Mouse (Mus musculus): Measurements from ENCODE around the gene Fh1. TPM values are rescaled to one million over a fixed set of nuclear protein-coding genes. Genes with fewer than 3 reads are reported as not detected.

Gene Fh1
- polyA plus RNA-seq, 1 experiment from 2014 or later = 107 TPM

- peaks cover 63% of the 10 kb centered on the region for H3K36me3 ChIP-seq (ENCODE audit: control insufficient read depth, insufficient read depth, low read length)
- ATAC-seq = no peak
- 71% methylated on average over 6 of the region's 6 CpGs for WGBS
- no peaks in the 10 kb centered on the region for H3K27me3 ChIP-seq (replicated peaks; ENCODE audit: control insufficient read depth, insufficient read depth, low read length)
- peak; percentile 56 for DNase-seq (ENCODE audit: low spot score)
- no peak overlapping the region for H3K9ac ChIP-seq (ENCODE audit: low read length)
- no peak overlapping the region for H3K4me3 ChIP-seq (ENCODE audit: low read depth, low read length)
- no peaks in the 10 kb centered on the region for H3K4me1 ChIP-seq (ENCODE audit: control insufficient read depth, insufficient read depth, low read length)
- no peak overlapping the region for H3K27ac ChIP-seq (ENCODE audit: low read depth, low read length)
- no peaks in the 10 kb centered on the region for H3K9me3 ChIP-seq (replicated peaks; ENCODE audit: control insufficient read depth, low read length)
- no peak overlapping the region for H3K4me2 ChIP-seq (ENCODE audit: low read length)
These were observed 22.0 kb downstream of the Fh1 start for GRCm38 (mm10) chr1:175603390-175603789.

DNA sequence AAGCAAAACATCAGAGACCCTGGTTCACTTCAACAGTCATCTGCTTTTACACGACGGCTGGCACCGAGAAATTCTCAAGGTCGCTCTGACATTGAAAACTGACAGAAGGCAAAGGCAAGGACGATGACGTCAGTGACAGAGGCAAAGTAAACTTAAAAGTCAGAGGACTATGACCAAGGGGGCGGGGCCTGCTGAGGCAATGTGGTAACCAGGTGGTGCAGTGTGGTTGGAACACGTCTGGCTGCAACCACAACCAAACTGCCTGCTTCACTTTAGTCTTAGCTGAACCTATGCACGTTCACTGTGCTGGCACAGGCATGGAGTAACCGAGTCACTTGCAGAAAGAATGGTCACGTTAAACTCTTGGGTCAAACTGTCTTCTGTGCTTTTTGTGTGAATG lies 23.2 kb downstream of the Fh1 start:
- no peaks in the 10 kb centered on the region for H3K9me3 ChIP-seq (replicated peaks; ENCODE audit: control insufficient read depth, low read length)
- no peaks in the 10 kb centered on the region for H3K4me1 ChIP-seq (ENCODE audit: control insufficient read depth, insufficient read depth, low read length)
- 93% methylated on average over 11 of the region's 11 CpGs for WGBS
- DNase-seq (ENCODE audit: low spot score) (no peak), ATAC-seq (no peak)
- peaks cover 52% of the 10 kb centered on the region for H3K36me3 ChIP-seq (ENCODE audit: control insufficient read depth, insufficient read depth, low read length)
- H3K9ac ChIP-seq (ENCODE audit: low read length) = no peak overlapping the region
- H3K4me2 ChIP-seq (ENCODE audit: low read length) = no peak overlapping the region
- H3K27ac ChIP-seq (ENCODE audit: low read depth, low read length) = no peak overlapping the region
- no peak overlapping the region for H3K4me3 ChIP-seq (ENCODE audit: low read depth, low read length)
- no peaks in the 10 kb centered on the region for H3K27me3 ChIP-seq (replicated peaks; ENCODE audit: control insufficient read depth, insufficient read depth, low read length)

- no peak for DNase-seq (ENCODE audit: low spot score)
These were observed 32.6 kb downstream of the Fh1 start for GRCm38 (mm10) chr1:175592832-175593231.

DNA sequence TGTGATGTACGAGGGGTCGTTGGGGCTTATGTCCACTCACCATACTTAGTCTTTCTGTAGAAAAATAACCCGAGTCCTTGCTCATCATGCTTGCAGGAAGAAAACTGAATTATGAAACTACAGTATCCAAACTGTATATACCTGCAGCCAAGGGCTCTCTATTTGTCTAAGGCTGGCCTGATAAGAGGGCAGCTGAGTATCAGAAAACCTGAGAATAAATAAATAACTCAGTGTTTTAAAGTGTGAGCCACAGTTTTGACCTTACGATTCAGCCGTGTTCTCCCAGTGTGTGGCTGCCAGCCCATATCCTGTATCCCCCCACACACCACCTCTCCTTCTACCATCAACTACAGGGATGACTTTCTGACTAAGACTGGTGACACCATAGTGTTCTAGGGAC lies 38.8 kb downstream of the Fh1 start:
- no peak for ATAC-seq
- Histone ChIP-seq H3K4me3 (ENCODE audit: low read depth, low read length) (no peak overlapping the region), H3K27me3 (replicated peaks; ENCODE audit: control insufficient read depth, insufficient read depth, low read length) (no peaks in the 10 kb centered on the region), H3K27ac (ENCODE audit: low read depth, low read length) (no peak overlapping the region), H3K36me3 (ENCODE audit: control insufficient read depth, insufficient read depth, low read length) (no peaks in the 10 kb centered on the region), H3K4me1 (ENCODE audit: control insufficient read depth, insufficient read depth, low read length) (no peaks in the 10 kb centered on the region), H3K4me2 (ENCODE audit: low read length) (no peak overlapping the region), H3K9ac (ENCODE audit: low read length) (no peak overlapping the region), H3K9me3 (replicated peaks; ENCODE audit: control insufficient read depth, low read length) (no peaks in the 10 kb centered on the region)
- no peak for DNase-seq (ENCODE audit: low spot score)
- WGBS = 90% methylated on average over 5 of the region's 5 CpGs

More at GRCm38 (mm10) chr1:175592832-175593231, 32.6 kb downstream of the Fh1 start:
- Histone ChIP-seq H3K4me2 (ENCODE audit: low read length) (no peak overlapping the region), H3K27me3 (replicated peaks; ENCODE audit: control insufficient read depth, insufficient read depth, low read length) (no peaks in the 10 kb centered on the region), H3K9ac (ENCODE audit: low read length) (no peak overlapping the region), H3K4me1 (ENCODE audit: control insufficient read depth, insufficient read depth, low read length) (no peaks in the 10 kb centered on the region), H3K9me3 (replicated peaks; ENCODE audit: control insufficient read depth, low read length) (no peaks in the 10 kb centered on the region), H3K36me3 (ENCODE audit: control insufficient read depth, insufficient read depth, low read length) (no peaks in the 10 kb centered on the region), H3K27ac (ENCODE audit: low read depth, low read length) (no peak overlapping the region), H3K4me3 (ENCODE audit: low read depth, low read length) (no peak overlapping the region)
- 96% methylated on average over 1 of the region's 1 CpGs for WGBS
- ATAC-seq = no peak

- H3K4me1 ChIP-seq (ENCODE audit: control insufficient read depth, insufficient read depth, low read length) = no peaks in the 10 kb centered on the region
- 75% methylated on average over 2 of the region's 2 CpGs for WGBS
- H3K4me3 ChIP-seq (ENCODE audit: low read depth, low read length) = no peak overlapping the region
- no peaks in the 10 kb centered on the region for H3K27me3 ChIP-seq (replicated peaks; ENCODE audit: control insufficient read depth, insufficient read depth, low read length)
- no peak overlapping the region for H3K9ac ChIP-seq (ENCODE audit: low read length)
- H3K27ac ChIP-seq (ENCODE audit: low read depth, low read length) = no peak overlapping the region
- H3K36me3 ChIP-seq (ENCODE audit: control insufficient read depth, insufficient read depth, low read length) = no peaks in the 10 kb centered on the region
- DNase-seq (ENCODE audit: low spot score) = no peak
- H3K9me3 ChIP-seq (replicated peaks; ENCODE audit: control insufficient read depth, low read length) = no peaks in the 10 kb centered on the region
- ATAC-seq = no peak
- no peak overlapping the region for H3K4me2 ChIP-seq (ENCODE audit: low read length)
These were observed 40.2 kb downstream of the Fh1 start for GRCm38 (mm10) chr1:175585267-175585666.

DNA sequence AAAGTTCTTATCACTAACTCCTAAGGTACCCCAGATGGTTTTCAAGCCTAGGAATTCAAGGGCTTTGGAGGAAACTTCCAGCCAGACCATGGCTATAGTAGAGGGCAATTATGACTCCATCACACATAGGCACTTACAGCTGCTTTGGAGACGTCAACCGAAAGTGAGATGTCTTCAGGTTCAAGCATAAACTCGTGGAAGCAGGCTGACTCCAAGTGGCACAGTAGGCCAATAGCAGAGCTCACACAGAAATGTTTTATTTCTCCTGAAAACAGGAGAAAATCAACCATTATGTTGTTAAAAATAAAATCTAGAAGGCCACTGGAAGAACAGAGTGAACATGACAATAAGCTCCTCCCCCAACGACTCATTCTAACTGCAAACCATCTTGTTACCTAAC lies 42.6 kb downstream of the Fh1 start:
- Histone ChIP-seq H3K27ac (ENCODE audit: low read depth, low read length) (no peak overlapping the region), H3K27me3 (replicated peaks; ENCODE audit: control insufficient read depth, insufficient read depth, low read length) (no peaks in the 10 kb centered on the region), H3K4me3 (ENCODE audit: low read depth, low read length) (no peak overlapping the region), H3K4me1 (ENCODE audit: control insufficient read depth, insufficient read depth, low read length) (no peaks in the 10 kb centered on the region), H3K4me2 (ENCODE audit: low read length) (no peak overlapping the region), H3K9me3 (replicated peaks; ENCODE audit: control insufficient read depth, low read length) (no peaks in the 10 kb centered on the region), H3K9ac (ENCODE audit: low read length) (no peak overlapping the region), H3K36me3 (ENCODE audit: control insufficient read depth, insufficient read depth, low read length) (no peaks in the 10 kb centered on the region)
- ATAC-seq = no peak
- no peak for DNase-seq (ENCODE audit: low spot score)
- 94% methylated on average over 4 of the region's 4 CpGs for WGBS

- Histone ChIP-seq H3K36me3 (ENCODE audit: control insufficient read depth, insufficient read depth, low read length) (no peaks in the 10 kb centered on the region), H3K4me3 (ENCODE audit: low read depth, low read length) (no peak overlapping the region), H3K4me2 (ENCODE audit: low read length) (no peak overlapping the region), H3K4me1 (ENCODE audit: control insufficient read depth, insufficient read depth, low read length) (no peaks in the 10 kb centered on the region), H3K9ac (ENCODE audit: low read length) (no peak overlapping the region), H3K27ac (ENCODE audit: low read depth, low read length) (no peak overlapping the region), H3K9me3 (replicated peaks; ENCODE audit: control insufficient read depth, low read length) (no peaks in the 10 kb centered on the region), H3K27me3 (replicated peaks; ENCODE audit: control insufficient read depth, insufficient read depth, low read length) (no peaks in the 10 kb centered on the region)
- 90% methylated on average over 7 of the region's 7 CpGs for WGBS
- ATAC-seq = no peak
- no peak for DNase-seq (ENCODE audit: low spot score)
These were observed 45.1 kb downstream of the Fh1 start for GRCm38 (mm10) chr1:175580346-175580745.

GRCm38 (mm10) chr1:175579598-175580235 lies 45.7 kb downstream of the Fh1 start:
- DNase-seq (ENCODE audit: low spot score) (no peak), ATAC-seq (no peak)
- no peaks in the 10 kb centered on the region for H3K4me1 ChIP-seq (ENCODE audit: control insufficient read depth, insufficient read depth, low read length)
- H3K27ac ChIP-seq (ENCODE audit: low read depth, low read length) = no peak overlapping the region
- no peak overlapping the region for H3K9ac ChIP-seq (ENCODE audit: low read length)
- no peak overlapping the region for H3K4me2 ChIP-seq (ENCODE audit: low read length)
- H3K36me3 ChIP-seq (ENCODE audit: control insufficient read depth, insufficient read depth, low read length) = no peaks in the 10 kb centered on the region
- no peak overlapping the region for H3K4me3 ChIP-seq (ENCODE audit: low read depth, low read length)
- H3K27me3 ChIP-seq (replicated peaks; ENCODE audit: control insufficient read depth, insufficient read depth, low read length) = no peaks in the 10 kb centered on the region
- no peaks in the 10 kb centered on the region for H3K9me3 ChIP-seq (replicated peaks; ENCODE audit: control insufficient read depth, low read length)
- 84% methylated on average over 9 of the region's 9 CpGs for WGBS

DNA sequence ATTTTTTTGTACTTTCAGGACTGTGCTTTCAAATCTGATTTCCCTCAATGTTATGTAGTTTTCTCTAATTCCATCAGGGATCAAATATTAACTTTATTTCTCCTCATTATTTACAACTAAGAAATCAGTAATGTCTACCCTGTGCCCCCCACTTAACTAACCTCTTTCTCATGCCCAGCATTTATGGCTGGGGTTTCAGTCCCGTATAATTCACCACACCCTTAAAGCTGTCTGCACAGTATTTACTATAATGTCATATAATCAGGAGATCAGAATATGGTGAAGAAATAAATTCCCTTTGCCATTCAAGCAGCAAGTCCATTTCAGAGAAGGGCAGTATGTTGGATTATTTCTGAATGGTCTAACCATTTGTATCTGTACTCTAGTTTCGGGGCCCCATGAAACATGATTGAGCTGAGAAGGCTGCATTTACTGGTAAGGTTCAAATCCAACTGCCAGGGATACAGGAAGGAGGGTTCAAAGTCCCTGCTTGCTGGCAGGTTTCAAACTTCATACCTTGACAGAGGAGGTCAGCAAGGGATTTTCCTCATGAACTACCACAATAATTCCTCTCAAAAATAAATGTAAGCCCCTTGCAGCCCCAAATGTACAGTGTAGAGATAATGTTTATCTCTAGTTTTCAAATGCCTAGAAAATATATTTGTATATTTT lies 46.9 kb downstream of the Fh1 start:
- Histone ChIP-seq H3K4me1 (ENCODE audit: control insufficient read depth, insufficient read depth, low read length) (no peaks in the 10 kb centered on the region), H3K9ac (ENCODE audit: low read length) (no peak overlapping the region), H3K36me3 (ENCODE audit: control insufficient read depth, insufficient read depth, low read length) (no peaks in the 10 kb centered on the region), H3K27me3 (replicated peaks; ENCODE audit: control insufficient read depth, insufficient read depth, low read length) (no peaks in the 10 kb centered on the region), H3K27ac (ENCODE audit: low read depth, low read length) (no peak overlapping the region), H3K4me3 (ENCODE audit: low read depth, low read length) (no peak overlapping the region), H3K9me3 (replicated peaks; ENCODE audit: control insufficient read depth, low read length) (no peaks in the 10 kb centered on the region), H3K4me2 (ENCODE audit: low read length) (no peak overlapping the region)
- 90% methylated on average over 2 of the region's 2 CpGs for WGBS
- no peak for DNase-seq (ENCODE audit: low spot score)
- no peak for ATAC-seq
